Mouse (Mus musculus) liver, embryonic 14 days (tissue): Measurements from ENCODE around the gene Gm20929. TPM values are rescaled to one million over a fixed set of nuclear protein-coding genes. Genes with fewer than 3 reads are reported as not detected.

Source experiments
- polyA plus RNA-seq: library from polyadenylated mRNA; depleted of rRNA; stranded (reverse); fragments of >200 nt; gene quantifications from 2 replicates; pipeline ENCODE4 v1.2.3, GENCODE M21; 2012; rRNA removed

Gene Gm20929
- polyA plus RNA-seq = not detected in 2 replicates

GRCm38 (mm10) chrY:53843649-53844048, at the start of gene Gm20929:
Gene Gm20929, plus strand, starts transcription at chrY:53843949.

